Mouse (Mus musculus): ENCODE measurements around the gene Hist1h2bj.
"Not testable (repeated sequence)": the region's sequence is repeated elsewhere in the genome, so short reads cannot be mapped to it uniquely, and the experiment has no call there.

Gene Hist1h2bj

GRCm38 (mm10) chr13:22041651-22042567 is 1.1 kb upstream of the Hist1h2bj start:
- TF ChIP-seq GATA4 (IDR thresholded peaks at IDR 0.05; ENCODE audit: insufficient replicate concordance, low read length), result no peak

GRCm38 (mm10) chr13:22043503-22044431 is 753 bp downstream of the Hist1h2bj start:
- no peak for TF ChIP-seq GATA4 (IDR thresholded peaks at IDR 0.05; ENCODE audit: insufficient replicate concordance, low read length)

GRCm38 (mm10) chr13:22044432-22045155 is 1.6 kb downstream of the Hist1h2bj start:
- TF ChIP-seq GATA4 (IDR thresholded peaks at IDR 0.05; ENCODE audit: insufficient replicate concordance, low read length), result no peak

GRCm38 (mm10) chr13:22045311-22045710 is 2.3 kb downstream of the Hist1h2bj start:
- no peak for TF ChIP-seq GATA4 (IDR thresholded peaks at IDR 0.05; ENCODE audit: insufficient replicate concordance, low read length)

- TF ChIP-seq GATA4 (IDR thresholded peaks at IDR 0.05; ENCODE audit: insufficient replicate concordance, low read length), result no peak
Observed at GRCm38 (mm10) chr13:22049041-22049440, 6.0 kb downstream of the Hist1h2bj start.

- no peak for TF ChIP-seq GATA4 (IDR thresholded peaks at IDR 0.05; ENCODE audit: insufficient replicate concordance, low read length)
Observed at GRCm38 (mm10) chr13:22049737-22050440, 6.9 kb downstream of the Hist1h2bj start.

- peak; percentile 52; the same call in 1 of the 2 replicates for TF ChIP-seq GATA4 (IDR thresholded peaks at IDR 0.05; ENCODE audit: insufficient replicate concordance, low read length)
Observed at GRCm38 (mm10) chr13:22050591-22051522, 7.8 kb downstream of the Hist1h2bj start.

- no peak for TF ChIP-seq GATA4 (IDR thresholded peaks at IDR 0.05; ENCODE audit: insufficient replicate concordance, low read length)
Observed at GRCm38 (mm10) chr13:22051523-22051859, 8.5 kb downstream of the Hist1h2bj start.

- no peak for TF ChIP-seq GATA4 (IDR thresholded peaks at IDR 0.05; ENCODE audit: insufficient replicate concordance, low read length)
Observed at GRCm38 (mm10) chr13:22053754-22054153, 10.7 kb downstream of the Hist1h2bj start.

- TF ChIP-seq GATA4 (IDR thresholded peaks at IDR 0.05; ENCODE audit: insufficient replicate concordance, low read length), result no peak
Observed at GRCm38 (mm10) chr13:22061422-22061821, 18.4 kb downstream of the Hist1h2bj start.

- no peak for TF ChIP-seq GATA4 (IDR thresholded peaks at IDR 0.05; ENCODE audit: insufficient replicate concordance, low read length)
Observed at GRCm38 (mm10) chr13:22063468-22063867, 20.5 kb downstream of the Hist1h2bj start.

- TF ChIP-seq GATA4 (IDR thresholded peaks at IDR 0.05; ENCODE audit: insufficient replicate concordance, low read length), result not testable (repeated sequence)
Observed at GRCm38 (mm10) chr13:22084140-22084539, 41.1 kb downstream of the Hist1h2bj start, which contains the start of gene Vmn1r188. Gene Vmn1r188 (plus strand): TSS chr13:22084440.
